Mouse (Mus musculus) gastrocnemius, postnatal 4 days (tissue): ENCODE measurements around the gene Tgm2. TPM values are rescaled to one million over a fixed set of nuclear protein-coding genes. Genes with fewer than 3 reads are reported as not detected.

Experiments
- DNase-seq, 2 experiments: peaks; one replicate each; pipeline ENCODE4 v3.0.0; 2021 to 2022; ENCODE audit warnings: low spot score in 2 of 2, mixed read lengths in 2 of 2
- total RNA-seq, 2 experiments: library from RNA; stranded (reverse); gene quantifications; 2 replicates each; pipeline ENCODE4 v1.2.3; 2021

Gene Tgm2
- total RNA-seq, 2 experiments from 2014 or later = 81.0 to 130 TPM

DNA sequence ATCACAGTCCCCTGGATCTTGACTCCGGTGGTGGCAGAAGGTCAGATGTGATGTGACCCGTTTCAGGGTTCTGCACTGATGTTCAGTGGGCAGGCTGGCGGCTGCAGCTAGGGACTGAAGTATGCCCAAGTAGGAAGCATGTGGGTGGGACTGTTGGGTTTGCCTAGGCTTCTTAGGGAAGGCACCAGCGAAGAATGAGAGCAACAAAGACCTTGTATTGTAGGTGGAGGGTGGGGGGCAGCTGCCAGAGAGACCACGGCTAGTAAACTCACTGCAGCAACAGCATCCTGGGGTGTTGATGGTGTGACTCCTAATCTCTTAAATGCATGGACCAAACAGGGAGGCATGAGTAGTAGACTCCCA lies 74.6 kb downstream of the Tgm2 start:
- no peak for DNase-seq

DNA sequence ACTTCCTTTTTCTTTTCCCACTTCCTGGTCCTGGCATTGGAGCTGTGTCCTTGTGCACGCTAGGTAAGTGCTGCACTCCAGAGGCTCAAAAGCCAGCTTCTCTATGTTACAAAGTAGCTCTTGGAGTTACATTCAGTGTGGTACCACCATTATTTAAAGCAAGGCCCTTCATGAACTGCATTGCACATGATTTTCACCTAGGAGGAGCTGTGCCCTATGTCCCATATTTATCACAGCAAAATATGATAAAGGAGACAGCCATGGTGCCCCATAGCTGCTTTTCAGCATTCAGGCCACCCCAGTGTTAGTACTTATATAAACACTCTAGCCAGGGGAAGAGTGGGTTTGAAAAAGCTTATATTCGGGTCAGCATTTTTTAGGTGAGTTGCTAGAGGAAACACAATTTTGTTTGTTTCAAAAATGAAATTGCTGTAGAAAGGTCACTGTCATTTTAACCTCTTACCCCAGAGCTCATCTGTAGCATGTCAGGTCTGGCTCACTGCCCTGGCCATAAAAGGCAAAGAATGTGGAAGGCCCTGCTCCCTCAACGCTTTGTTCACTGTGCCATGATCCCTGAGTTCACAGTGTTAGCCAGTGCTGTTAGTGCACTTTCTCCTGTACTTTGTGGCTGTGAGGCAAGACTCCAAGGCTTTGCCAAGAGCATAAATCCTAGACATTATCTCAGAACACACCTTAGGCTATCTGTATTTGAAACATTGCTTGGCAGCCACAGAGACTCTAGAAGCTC lies 75.2 kb downstream of the Tgm2 start:
- DNase-seq = no peak

DNA sequence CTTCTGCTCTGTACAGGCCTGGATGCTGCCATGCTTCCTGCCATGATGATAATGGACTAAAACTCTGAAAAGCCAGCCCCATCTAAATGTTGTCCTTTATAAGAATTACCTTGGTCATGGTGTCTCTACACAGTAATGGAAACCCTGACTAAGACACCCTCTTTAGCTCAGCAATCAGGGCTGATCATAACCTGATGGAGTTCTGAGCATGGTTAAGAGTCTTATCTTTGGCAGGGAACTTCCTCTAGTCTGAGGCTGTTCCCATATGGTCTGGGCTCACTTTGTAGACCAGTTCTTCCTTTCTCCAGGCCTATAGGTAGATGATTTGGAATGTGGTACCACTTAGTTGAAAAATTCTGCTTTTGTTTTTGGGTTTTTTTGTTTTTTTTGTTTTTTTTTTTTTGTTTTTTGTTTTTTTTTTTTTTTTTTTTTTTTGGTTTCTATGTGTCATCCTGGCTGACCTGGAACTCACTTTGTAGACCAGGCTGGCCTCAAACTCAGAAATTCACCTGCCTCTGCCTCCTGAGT lies 77.7 kb downstream of the Tgm2 start:
- no peak for DNase-seq

DNA sequence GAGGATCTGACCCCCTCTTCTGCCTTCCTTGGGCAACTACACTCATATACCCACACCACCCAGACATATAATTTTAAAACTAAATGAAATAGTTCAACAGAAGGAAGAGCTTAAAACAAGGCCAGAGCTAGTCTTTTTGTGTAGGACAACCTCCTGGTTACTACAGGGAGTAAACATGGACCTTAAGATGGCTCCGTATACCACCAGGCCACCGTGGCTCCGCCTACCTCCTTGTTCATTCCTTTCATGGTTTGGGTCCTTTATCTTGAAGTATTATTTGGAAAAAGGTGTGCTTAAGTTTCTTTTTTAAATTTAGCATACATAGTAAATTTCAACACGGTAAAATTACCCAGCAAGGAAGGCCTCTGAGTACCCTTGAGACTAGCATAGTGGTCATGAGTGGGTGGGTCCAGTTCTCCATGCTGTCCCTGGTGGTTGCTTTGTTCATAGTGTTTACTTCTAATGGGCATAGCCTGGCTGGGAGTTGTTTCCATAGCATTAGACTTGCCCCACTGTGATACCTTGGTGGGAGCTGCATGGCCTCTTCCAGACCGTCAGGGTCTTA lies 78.9 kb downstream of the Tgm2 start:
- no peak for DNase-seq

DNA sequence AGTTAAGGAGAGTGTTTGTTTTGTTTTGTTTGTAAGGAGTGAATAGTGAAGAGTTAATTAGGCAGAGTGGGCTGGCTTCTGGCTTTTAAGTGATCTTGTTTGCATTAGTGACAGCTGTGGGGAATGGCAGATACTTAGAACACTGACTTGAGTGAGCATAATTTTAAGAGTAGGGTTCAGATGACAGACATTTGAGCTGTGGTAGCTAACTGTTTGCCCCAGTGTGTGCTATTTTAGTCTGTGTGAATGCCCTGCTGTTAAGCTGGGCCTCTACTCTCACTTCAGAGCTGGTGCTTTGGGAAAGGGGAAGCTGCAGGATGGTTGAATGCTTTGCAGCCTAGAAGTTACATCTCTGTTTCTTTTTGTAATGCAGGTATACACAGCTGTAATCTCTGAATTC lies 79.8 kb downstream of the Tgm2 start:
- DNase-seq = no peak

Other genes starting within 250 kb of the Tgm2 start
- under 1 TPM in 1 of 2 experiments, not detected in 1; 0.18 TPM for gene Vstm2l, start 231.8 kb downstream of the Tgm2 start, total RNA-seq
- gene Tti1, start 118.0 kb downstream of the Tgm2 start, total RNA-seq = 10 to 100 TPM; 20.9 to 24.3 TPM
- gene Rprd1b, start 117.9 kb downstream of the Tgm2 start, total RNA-seq = 10 to 100 TPM; 47.9 to 54.9 TPM
- 1 to 10 TPM; 4.2 to 5.4 TPM for gene D630003M21Rik, start 82.8 kb upstream of the Tgm2 start, total RNA-seq
- gene Bpi, start 111.7 kb upstream of the Tgm2 start, total RNA-seq = not detected
- gene Lbp, start 160.1 kb upstream of the Tgm2 start, total RNA-seq = 10 to 100 TPM in 1 of 2 experiments, 1 to 10 TPM in 1; 10.0 to 10.9 TPM
- under 1 TPM; 0.13 to 0.15 TPM for gene Snhg11, start 229.2 kb upstream of the Tgm2 start, total RNA-seq